Mouse (Mus musculus) gastrocnemius, adult 2 months (tissue): ENCODE data around the gene Ggcx. TPM values are rescaled to one million over a fixed set of nuclear protein-coding genes. Genes with fewer than 3 reads are reported as not detected.

Experiments
- DNase-seq: peaks from one replicate; pipeline ENCODE4 v3.0.0; 2022
- H3K27ac ChIP-seq: fragments of 200-600 bp; 2 replicates; pipeline ENCODE4 v1.8.1; 2022; ENCODE audit warnings: mild to moderate bottlenecking
- H3K4me3 ChIP-seq: fragments of 200-600 bp; 2 replicates; pipeline ENCODE4 v1.8.1; 2022; ENCODE audit warnings: mild to moderate bottlenecking, moderate library complexity
- CTCF ChIP-seq: fragments of 200-600 bp; IDR thresholded peaks from 2 replicates; pipeline ENCODE4 v1.8.1; 2022; ENCODE audit warnings: antibody characterized with exemption, mild to moderate bottlenecking, moderate library complexity
- intact Hi-C: fragments of 180-260 bp; cut with DNase I; formaldehyde crosslinking; loops from one replicate; pipeline ENCODE4 v1.15.1; 2025
- long read RNA-seq, 2 experiments: library from polyadenylated mRNA; stranded (forward); transcript quantifications; one replicate each; pipeline ENCODE4 v2.0.0; 2021
- total RNA-seq, 2 experiments: library from RNA; stranded (reverse); gene quantifications; 2 replicates each; pipeline ENCODE4 v1.2.3; 2021

The Ggcx gene
- total RNA-seq: 10 to 100 TPM; 12.2 to 17.3 TPM
- long read RNA-seq, experiment 1, transcript Ggcx-201 (15 exons, 2,929 nt): major isoform, 15 of 16 reads
- long read RNA-seq, experiment 1, partial matches to known transcripts: 0 of 16 reads
- long read RNA-seq, experiment 1, other reads (novel, unspliced or antisense): 1 of 16 reads
- long read RNA-seq, experiment 2, transcript Ggcx-201 (15 exons, 2,929 nt): major isoform, 8 of 8 reads
- long read RNA-seq, experiment 2, partial matches to known transcripts: 0 of 8 reads
- long read RNA-seq, experiment 2, other reads (novel, unspliced or antisense): 0 of 8 reads

- Histone ChIP-seq H3K27ac (peak within 1 kb of the TSS; percentile 92), H3K4me3 (peak within 1 kb of the TSS; percentile 82)
- intact Hi-C loops: no loop called here
- peak; percentile 97 for DNase-seq
- TF ChIP-seq CTCF: no peak
These were observed at the start of gene Ggcx for GRCm38 (mm10) chr6:72414076-72414756. Ggcx (plus strand) TSS chr6:72414308.

GRCm38 (mm10) chr6:72364985-72365384 lies 49.1 kb upstream of the Ggcx start:
- no peak for TF ChIP-seq CTCF
- intact Hi-C loops: no loop called here
- no peak overlapping the region for H3K4me3 ChIP-seq
- H3K27ac ChIP-seq: no peak overlapping the region
- no peak for DNase-seq

- DNase-seq: no peak
- intact Hi-C loops: no loop called here
- no peak for TF ChIP-seq CTCF
- H3K27ac ChIP-seq: no peak overlapping the region
- H3K4me3 ChIP-seq: no peak overlapping the region
These were observed 47.8 kb upstream of the Ggcx start for GRCm38 (mm10) chr6:72366304-72366703.

- intact Hi-C loops: no loop called here
- TF ChIP-seq CTCF: no peak
- no peak within 1 kb of the TSS for H3K4me3 ChIP-seq
- DNase-seq: no peak
- H3K27ac ChIP-seq: no peak within 1 kb of the TSS
These were observed 47.2 kb upstream of the Ggcx start, which contains the start of gene Rnf181 for GRCm38 (mm10) chr6:72366844-72367443. Rnf181 (minus strand) TSS chr6:72366956.

GRCm38 (mm10) chr6:72367460-72367974 lies 46.6 kb upstream of the Ggcx start:
- Histone ChIP-seq H3K27ac (no peak overlapping the region), H3K4me3 (no peak overlapping the region)
- DNase-seq: no peak
- intact Hi-C loops: no loop called here
- no peak for TF ChIP-seq CTCF

- Histone ChIP-seq H3K27ac (no peak overlapping the region; the same call in 1 of the 2 replicates), H3K4me3 (no peak overlapping the region)
- TF ChIP-seq CTCF: no peak
- DNase-seq: no peak
- intact Hi-C loops: no loop called here
These were observed 44.6 kb upstream of the Ggcx start for GRCm38 (mm10) chr6:72369557-72369956.

GRCm38 (mm10) chr6:72370091-72370490 lies 44.0 kb upstream of the Ggcx start:
- peak overlapping the region; percentile 51; the same call in 1 of the 2 replicates for H3K27ac ChIP-seq

GRCm38 (mm10) chr6:72371147-72371546 lies 43.0 kb upstream of the Ggcx start:
- intact Hi-C loops: no loop called here
- no peak for DNase-seq

More at GRCm38 (mm10) chr6:72370091-72370490, 44.0 kb upstream of the Ggcx start:
- no peak; the same call in 1 of the 2 replicates for TF ChIP-seq CTCF
- H3K4me3 ChIP-seq: no peak overlapping the region
- DNase-seq: no peak
- intact Hi-C loops: no loop called here

GRCm38 (mm10) chr6:72371571-72371970 lies 42.5 kb upstream of the Ggcx start:
- Histone ChIP-seq H3K4me3 (no peak overlapping the region), H3K27ac (peak overlapping the region; percentile 51)
- no peak for DNase-seq
- intact Hi-C loops: no loop called here
- no peak for TF ChIP-seq CTCF

More at GRCm38 (mm10) chr6:72371147-72371546, 43.0 kb upstream of the Ggcx start:
- no peak overlapping the region for H3K4me3 ChIP-seq
- H3K27ac ChIP-seq: peak overlapping the region; percentile 51
- TF ChIP-seq CTCF: no peak

GRCm38 (mm10) chr6:72373184-72373583 lies 40.9 kb upstream of the Ggcx start:
- no peak for TF ChIP-seq CTCF
- DNase-seq: no peak
- Histone ChIP-seq H3K4me3 (no peak overlapping the region), H3K27ac (no peak overlapping the region; the same call in 1 of the 2 replicates)
- intact Hi-C loops: no loop called here

- no peak for DNase-seq
These were observed 39.9 kb upstream of the Ggcx start for GRCm38 (mm10) chr6:72374206-72374605.

GRCm38 (mm10) chr6:72374820-72375563 lies 39.1 kb upstream of the Ggcx start:
- no peak for TF ChIP-seq CTCF
- Histone ChIP-seq H3K4me3 (no peak overlapping the region), H3K27ac (no peak overlapping the region)
- intact Hi-C loops: no loop called here
- DNase-seq: no peak

More at GRCm38 (mm10) chr6:72374206-72374605, 39.9 kb upstream of the Ggcx start:
- H3K27ac ChIP-seq: no peak overlapping the region
- TF ChIP-seq CTCF: no peak
- intact Hi-C loops: no loop called here
- H3K4me3 ChIP-seq: no peak overlapping the region
